Mouse (Mus musculus) heart, embryonic 13.5 days (tissue): ENCODE measurements at regions not wholly inside any gene's neighbourhood (a gene's known extent, or its start where the extent isn't known, plus 50 kb on each side); places are given as distances from the start of the nearest gene placed in this dataset.
"Not testable (repeated sequence)": the region's sequence is repeated elsewhere in the genome, so short reads cannot be mapped to it uniquely, and the experiment has no call there.

Experiments
- ATAC-seq: fragments of 200-750 bp; cut with Nextera tagmentation; 2 replicates; pipeline ENCODE4 v1.8.0; 2017; ENCODE audit warnings: moderate TSS enrichment; ENCODE audit not compliant: insufficient number of reproducible peaks, low FRiP score, low TSS enrichment; ENCODE audit errors: extremely low read depth
- H3K27ac ChIP-seq: fragments of 300-500 bp; sonication (generic); replicated peaks from 2 replicates; pipeline ENCODE4 v1.5.1; 2015; ENCODE audit warnings: moderate library complexity, mild to moderate bottlenecking, inconsistent platforms
- H3K27me3 ChIP-seq: fragments of 300-500 bp; sonication (generic); replicated peaks from 2 replicates; pipeline ENCODE4 v1.6.1; 2015; ENCODE audit warnings: mild to moderate bottlenecking, inconsistent platforms
- H3K36me3 ChIP-seq: fragments of 300-500 bp; sonication (generic); 2 replicates; pipeline ENCODE4 v1.6.1; 2015; ENCODE audit warnings: mild to moderate bottlenecking, inconsistent platforms
- H3K4me1 ChIP-seq: fragments of 300-500 bp; sonication (generic); 2 replicates; pipeline ENCODE4 v1.6.1; 2015; ENCODE audit warnings: inconsistent platforms
- H3K4me2 ChIP-seq: fragments of 300-500 bp; sonication (generic); 2 replicates; pipeline ENCODE4 v1.6.1; 2015; ENCODE audit warnings: inconsistent platforms, mild to moderate bottlenecking, moderate library complexity
- H3K4me3 ChIP-seq: fragments of 300-500 bp; sonication (generic); 2 replicates; pipeline ENCODE4 v1.5.1; 2015; ENCODE audit warnings: moderate library complexity, mild to moderate bottlenecking, inconsistent platforms
- H3K9ac ChIP-seq: fragments of 300-500 bp; sonication (generic); 2 replicates; pipeline ENCODE4 v1.6.1; 2015; ENCODE audit warnings: inconsistent platforms, mild to moderate bottlenecking, moderate library complexity
- H3K9me3 ChIP-seq: fragments of 300-500 bp; sonication (generic); 2 replicates; pipeline ENCODE4 v1.6.1; 2016; ENCODE audit warnings: inconsistent platforms
- WGBS: fragments of 180-500 bp; shearing (Covaris S2); methylation state at CpG from one replicate; pipeline ENCODE4 v1.1.7; 2015; ENCODE audit warnings: mixed read lengths; 5-methylcytosine and 5-hydroxymethylcytosine counted together

DNA sequence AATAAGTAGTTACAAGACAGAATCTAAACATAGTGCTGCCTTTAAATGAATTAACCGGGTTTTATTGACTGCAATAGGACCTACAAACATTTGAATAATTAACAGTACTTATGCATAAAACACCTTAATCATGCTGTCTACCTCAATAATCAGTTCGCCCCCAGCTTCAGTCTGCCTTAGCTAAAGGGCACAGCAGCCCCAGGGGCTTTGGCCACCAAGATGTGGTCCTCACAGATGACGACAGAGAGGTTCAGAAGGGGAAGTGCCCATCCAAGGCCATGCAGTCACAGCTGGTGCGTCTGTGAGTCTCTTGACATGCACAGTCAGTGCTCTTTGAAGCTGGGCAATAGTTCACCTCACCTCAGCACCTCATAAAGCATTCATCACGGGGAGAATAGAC is 452.8 kb upstream of the Jmjd1c start:
- H3K4me2 ChIP-seq, result no peak overlapping the region
- 71% methylated on average over 5 of the region's 5 CpGs for WGBS
- H3K4me1 ChIP-seq, result peaks cover 8% of the 10 kb centered on the region; the same call in 1 of the 2 replicates
- H3K4me3 ChIP-seq, result no peak overlapping the region
- H3K9me3 ChIP-seq, result no peaks in the 10 kb centered on the region
- no peak overlapping the region for H3K9ac ChIP-seq
- no peak for ATAC-seq
- no peaks in the 10 kb centered on the region for H3K36me3 ChIP-seq
- H3K27me3 ChIP-seq, result no peaks in the 10 kb centered on the region; the same call in 1 of the 2 replicates
- H3K27ac ChIP-seq, result no peak overlapping the region

DNA sequence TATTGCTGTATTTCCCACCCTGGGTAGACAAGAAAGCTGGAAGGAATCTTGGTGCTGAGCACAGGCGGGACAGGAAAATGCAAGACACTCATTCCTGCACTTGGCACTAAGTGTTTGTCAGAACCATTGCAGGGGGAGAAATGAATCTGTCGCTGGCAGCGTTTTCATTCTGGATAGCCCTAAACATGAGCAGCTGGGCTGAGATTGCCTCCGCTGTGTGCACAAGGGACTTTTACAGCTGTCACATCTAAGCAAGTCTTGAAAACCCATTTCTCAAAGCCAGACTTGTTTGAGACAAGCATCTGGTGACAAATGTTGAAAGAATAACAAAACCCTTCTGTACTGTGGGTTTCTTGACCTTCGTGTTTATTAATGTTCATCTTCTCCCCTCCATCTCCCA is 438.4 kb upstream of the Jmjd1c start:
- no peak overlapping the region for H3K27ac ChIP-seq
- 0 out of 2 replicates have a peak, but pooled peaks cover 8% of the 10 kb centered on the region for H3K9me3 ChIP-seq
- no peak overlapping the region for H3K4me2 ChIP-seq
- no peak overlapping the region for H3K9ac ChIP-seq
- no peaks in the 10 kb centered on the region for H3K36me3 ChIP-seq
- no peaks in the 10 kb centered on the region for H3K4me1 ChIP-seq
- WGBS, result 79% methylated on average over 5 of the region's 5 CpGs
- no peaks in the 10 kb centered on the region for H3K27me3 ChIP-seq
- ATAC-seq, result no peak
- no peak overlapping the region for H3K4me3 ChIP-seq

DNA sequence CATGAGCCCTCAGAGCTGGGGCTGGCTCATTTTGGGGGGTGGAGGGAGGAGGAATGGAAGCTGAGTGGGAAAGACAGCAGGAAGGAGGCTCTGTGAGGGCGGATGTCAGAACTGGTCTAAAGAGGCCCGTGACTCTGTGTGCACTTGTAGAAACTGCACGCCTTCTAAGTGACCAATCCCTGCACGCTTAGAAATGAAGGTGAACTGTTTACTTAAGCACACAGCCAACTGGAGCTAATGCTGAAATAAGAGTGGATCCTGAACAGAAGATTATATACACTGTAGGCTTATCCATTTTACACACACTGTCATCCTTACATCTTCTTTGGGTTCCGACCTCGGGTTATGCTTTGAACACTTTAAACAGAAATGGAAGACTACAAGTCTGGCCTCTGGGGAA is 412.8 kb upstream of the Jmjd1c start:
- ATAC-seq, result no peak

DNA sequence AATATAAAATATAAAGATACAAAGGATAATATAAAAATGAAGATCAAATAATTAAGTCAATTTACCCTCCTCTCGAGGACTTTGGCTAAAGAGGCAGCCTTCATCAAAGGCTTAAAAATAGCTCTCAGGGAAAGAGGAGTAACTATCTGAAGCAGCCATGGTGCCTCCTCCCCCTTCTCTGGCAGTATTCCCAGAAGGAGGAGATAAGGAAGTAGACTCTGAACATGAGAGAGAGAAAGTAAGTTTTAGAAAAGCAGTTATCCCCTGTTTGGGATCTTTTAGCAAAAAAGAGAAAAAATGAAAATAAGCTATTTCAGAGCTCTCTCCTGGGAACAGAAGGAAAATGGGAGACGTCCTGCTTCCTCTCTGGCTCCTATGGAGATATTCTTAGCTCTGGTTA is 406.7 kb upstream of the Jmjd1c start:
- WGBS, result 30% methylated on average over 2 of the region's 2 CpGs
- not testable (repeated sequence) for ATAC-seq, H3K4me1 ChIP-seq, H3K27ac ChIP-seq, H3K9ac ChIP-seq, H3K27me3 ChIP-seq, H3K4me3 ChIP-seq, H3K36me3 ChIP-seq, H3K4me2 ChIP-seq
- peaks cover 40% of the 10 kb centered on the region for H3K9me3 ChIP-seq

More for the DNA sequence above, 412.8 kb upstream of the Jmjd1c start:
- 71% methylated on average over 6 of the region's 6 CpGs for WGBS
- Histone ChIP-seq H3K36me3 (no peaks in the 10 kb centered on the region), H3K27ac (no peak overlapping the region), H3K4me3 (no peak overlapping the region), H3K9me3 (peaks cover 16% of the 10 kb centered on the region), H3K9ac (no peak overlapping the region), H3K4me2 (no peak overlapping the region), H3K4me1 (no peaks in the 10 kb centered on the region), H3K27me3 (no peaks in the 10 kb centered on the region)

DNA sequence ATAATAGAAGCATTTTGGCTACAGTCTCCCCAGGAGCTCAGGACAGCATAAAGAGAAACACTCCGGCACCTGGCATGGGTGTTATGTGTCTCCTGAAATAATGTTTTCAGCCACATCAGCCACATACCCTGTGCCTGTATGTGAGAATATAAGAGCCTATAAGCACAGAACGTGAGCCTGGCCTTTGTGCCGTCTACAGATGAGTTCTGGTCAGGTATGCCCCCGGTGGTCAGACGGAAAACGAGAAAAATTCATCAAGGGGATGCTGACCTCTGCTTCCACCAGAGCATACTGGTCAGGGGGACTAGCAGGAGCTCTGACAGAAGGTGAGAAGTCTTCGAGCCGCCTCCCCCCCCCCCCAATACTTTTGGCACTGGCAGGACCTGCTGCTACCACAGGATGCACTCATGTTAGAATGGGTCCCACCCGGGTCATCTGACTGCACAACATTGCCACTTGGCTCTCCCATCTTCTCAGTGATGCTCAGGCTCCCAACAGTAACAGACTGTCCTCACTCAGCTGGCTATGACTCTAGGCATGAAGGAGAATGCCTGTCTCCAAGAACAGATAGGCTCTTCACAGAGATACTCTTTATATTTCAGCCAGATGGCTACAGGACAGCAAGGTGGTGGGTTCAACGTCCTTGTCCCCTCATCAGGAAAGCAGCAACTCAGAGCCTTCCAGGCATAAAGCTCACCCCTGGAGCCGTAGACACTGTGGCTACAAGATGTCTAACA is 401.2 kb upstream of the Jmjd1c start:
- WGBS, result 76% methylated on average over 11 of the region's 11 CpGs
- H3K4me3 ChIP-seq, result no peak overlapping the region
- no peaks in the 10 kb centered on the region for H3K27me3 ChIP-seq
- H3K4me1 ChIP-seq, result no peaks in the 10 kb centered on the region
- H3K9ac ChIP-seq, result no peak overlapping the region
- ATAC-seq, result no peak
- H3K9me3 ChIP-seq, result peaks cover 12% of the 10 kb centered on the region; the same call in 1 of the 2 replicates
- H3K4me2 ChIP-seq, result no peak overlapping the region
- no peak overlapping the region for H3K27ac ChIP-seq
- no peaks in the 10 kb centered on the region for H3K36me3 ChIP-seq

DNA sequence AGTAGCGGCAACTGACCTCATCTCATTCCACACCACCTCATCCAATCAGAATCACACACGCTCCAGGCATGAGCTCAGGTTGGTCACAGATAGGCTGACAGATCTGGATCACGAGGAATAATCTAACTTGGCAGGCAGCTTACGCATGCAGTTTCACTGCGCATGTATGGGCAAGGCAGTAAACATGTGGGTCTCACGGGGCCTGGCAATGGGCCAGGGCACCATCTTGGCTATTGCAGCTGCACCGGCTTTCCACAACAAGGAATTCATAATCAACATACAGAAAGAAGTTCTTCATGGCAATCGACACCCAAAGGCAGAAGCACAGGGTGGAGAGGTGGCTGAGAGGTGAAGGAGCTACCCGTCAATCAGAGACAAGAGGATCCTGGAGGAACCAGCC is 381.0 kb upstream of the Jmjd1c start:
- H3K4me1 ChIP-seq, H3K36me3 ChIP-seq, H3K27ac ChIP-seq, H3K9ac ChIP-seq, H3K27me3 ChIP-seq, H3K4me2 ChIP-seq, ATAC-seq, H3K4me3 ChIP-seq: not testable (repeated sequence)
- WGBS, result 85% methylated on average over 9 of the region's 9 CpGs
- H3K9me3 ChIP-seq, result peaks cover 16% of the 10 kb centered on the region

DNA sequence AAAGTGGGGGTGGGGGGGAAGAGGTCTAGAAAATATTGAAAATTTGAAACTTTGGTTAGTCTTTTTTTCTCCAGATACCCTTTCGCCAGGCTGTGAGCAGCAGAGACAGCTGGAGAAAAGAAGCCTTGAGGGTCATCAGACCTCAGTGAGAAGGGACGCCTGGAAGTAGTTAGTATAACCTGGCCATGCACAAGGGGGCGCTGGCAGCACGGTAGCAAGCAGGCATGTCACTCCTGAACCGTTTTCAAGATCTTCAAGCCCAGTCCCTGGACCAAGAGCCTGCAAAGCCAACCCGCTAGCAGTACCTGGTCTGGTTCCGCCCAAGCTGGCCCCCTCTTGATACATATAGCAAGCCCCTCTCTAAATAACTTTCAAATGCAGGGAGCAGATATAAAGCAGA is 378.0 kb upstream of the Jmjd1c start:
- no peak for ATAC-seq
- Histone ChIP-seq H3K27ac (no peak overlapping the region), H3K4me2 (no peak overlapping the region), H3K27me3 (no peaks in the 10 kb centered on the region), H3K4me3 (no peak overlapping the region), H3K36me3 (no peaks in the 10 kb centered on the region), H3K9ac (no peak overlapping the region), H3K4me1 (no peaks in the 10 kb centered on the region), H3K9me3 (peaks cover 25% of the 10 kb centered on the region; the same call in 1 of the 2 replicates)
- WGBS, result 72% methylated on average over 7 of the region's 7 CpGs

DNA sequence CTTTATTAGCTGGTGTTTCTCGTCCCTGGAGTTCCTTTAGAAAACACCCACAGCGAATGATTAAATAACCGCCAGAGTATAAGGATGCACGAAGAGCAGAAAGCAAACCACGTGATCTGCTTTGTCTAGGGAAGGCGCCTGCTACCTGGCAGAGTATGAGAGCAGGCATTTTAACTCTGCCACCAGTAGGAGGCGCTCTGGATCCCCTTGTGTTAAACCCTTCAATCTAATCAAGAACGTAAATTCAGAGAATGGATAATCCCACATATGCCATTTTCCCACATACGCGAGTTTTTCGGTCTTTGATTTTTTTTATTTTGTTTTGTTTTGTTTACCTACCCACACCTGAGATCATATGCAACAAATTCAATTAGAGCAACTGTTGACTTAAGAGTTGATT is 376.1 kb upstream of the Jmjd1c start:
- peaks cover 25% of the 10 kb centered on the region; the same call in 1 of the 2 replicates for H3K9me3 ChIP-seq
- no peak overlapping the region for H3K27ac ChIP-seq
- WGBS, result 84% methylated on average over 11 of the region's 11 CpGs
- H3K9ac ChIP-seq, result no peak overlapping the region
- no peak for ATAC-seq
- H3K4me1 ChIP-seq, result no peaks in the 10 kb centered on the region
- H3K4me2 ChIP-seq, result no peak overlapping the region
- H3K4me3 ChIP-seq, result no peak overlapping the region
- H3K36me3 ChIP-seq, result no peaks in the 10 kb centered on the region
- H3K27me3 ChIP-seq, result no peaks in the 10 kb centered on the region

DNA sequence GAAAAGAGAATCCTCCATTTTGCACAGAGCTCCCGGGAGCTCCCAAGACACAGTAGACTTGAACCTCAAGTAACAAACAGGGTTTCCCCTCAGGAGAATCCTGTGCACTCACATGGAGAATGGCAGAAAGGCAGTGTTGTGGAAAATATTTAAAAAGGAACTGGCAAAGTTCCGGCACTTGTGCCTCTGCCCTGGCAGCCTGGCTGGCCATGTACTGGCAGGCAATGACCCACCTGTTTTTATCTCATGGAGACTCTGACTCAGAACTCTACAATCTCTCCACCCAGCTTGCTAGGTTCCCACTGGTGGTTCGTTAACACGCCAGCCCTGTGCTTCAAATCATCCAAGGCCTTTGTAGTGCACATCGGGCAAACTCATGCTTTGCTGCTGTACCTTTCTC is 362.3 kb upstream of the Jmjd1c start:
- peaks cover 10% of the 10 kb centered on the region for H3K9me3 ChIP-seq
- H3K27me3 ChIP-seq, result no peaks in the 10 kb centered on the region
- H3K36me3 ChIP-seq, result no peaks in the 10 kb centered on the region
- ATAC-seq, result no peak
- 80% methylated on average over 5 of the region's 5 CpGs for WGBS
- H3K4me1 ChIP-seq, result no peaks in the 10 kb centered on the region
- H3K4me3 ChIP-seq, result no peak overlapping the region
- H3K4me2 ChIP-seq, result no peak overlapping the region
- H3K27ac ChIP-seq, result no peak overlapping the region
- H3K9ac ChIP-seq, result no peak overlapping the region

DNA sequence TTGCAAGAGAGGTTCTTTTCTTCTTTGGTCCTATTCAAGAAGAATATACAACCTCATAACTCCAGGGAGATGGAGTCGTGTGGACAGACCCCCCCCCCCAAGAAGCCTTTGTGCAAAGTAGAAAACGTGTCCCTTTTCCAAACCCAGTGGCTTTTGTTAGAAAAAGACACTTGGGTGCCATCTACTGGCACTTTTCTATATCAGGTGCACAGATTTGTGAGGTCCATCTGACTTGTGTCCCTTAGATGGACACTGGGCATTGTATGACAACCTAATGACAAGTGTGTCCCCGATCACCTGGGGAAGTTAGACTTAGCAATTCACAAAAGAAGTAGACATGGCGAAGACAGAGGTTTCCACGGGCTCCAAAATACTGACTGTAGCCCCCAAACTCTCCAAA is 361.1 kb upstream of the Jmjd1c start:
- Histone ChIP-seq H3K36me3 (no peaks in the 10 kb centered on the region), H3K4me2 (no peak overlapping the region), H3K9ac (no peak overlapping the region), H3K9me3 (peaks cover 5% of the 10 kb centered on the region), H3K4me3 (no peak overlapping the region), H3K4me1 (no peaks in the 10 kb centered on the region), H3K27ac (no peak overlapping the region), H3K27me3 (no peaks in the 10 kb centered on the region)
- 61% methylated on average over 5 of the region's 5 CpGs for WGBS
- ATAC-seq, result no peak

DNA sequence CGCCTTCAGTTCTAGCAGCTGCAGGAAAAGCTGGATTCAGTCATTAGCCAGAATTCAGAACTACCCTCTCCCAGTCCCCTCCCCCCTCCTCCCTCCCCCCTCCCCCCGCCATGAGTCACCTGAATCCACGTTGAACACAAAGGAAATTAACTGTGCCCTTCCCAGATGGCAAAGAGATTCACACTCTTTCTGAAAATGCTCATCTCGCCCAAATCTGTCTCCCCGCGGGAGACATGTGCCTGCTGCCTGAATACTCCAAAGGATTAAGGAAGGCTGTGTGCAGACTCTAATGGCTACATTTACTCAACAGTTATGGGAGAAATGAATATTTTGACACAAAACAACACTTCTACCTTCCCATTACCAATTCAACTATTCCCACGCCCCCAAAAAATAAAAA is 356.9 kb upstream of the Jmjd1c start:
- 64% methylated on average over 7 of the region's 7 CpGs for WGBS

DNA sequence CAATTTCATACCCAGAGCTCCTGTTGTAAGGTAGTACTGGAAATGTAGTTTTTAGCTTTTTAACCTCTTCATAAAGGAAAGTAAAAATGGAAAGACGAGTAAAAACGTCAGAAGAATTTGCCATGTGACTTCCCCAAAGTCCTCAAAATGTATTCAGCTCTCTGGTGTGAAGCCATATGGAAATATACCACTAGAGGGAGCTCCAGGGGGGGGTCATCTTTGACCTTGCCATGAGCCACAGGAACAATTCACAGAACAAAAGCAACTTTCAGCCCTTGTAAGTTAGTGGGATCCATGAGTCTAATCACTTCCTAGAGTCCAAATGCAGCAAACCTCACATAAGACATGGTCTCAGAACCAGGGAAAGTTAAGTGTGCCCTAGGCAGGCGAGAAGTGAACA is 354.1 kb upstream of the Jmjd1c start:
- Histone ChIP-seq H3K9ac (no peak overlapping the region), H3K27me3 (no peaks in the 10 kb centered on the region), H3K27ac (no peak overlapping the region), H3K36me3 (no peaks in the 10 kb centered on the region), H3K9me3 (no peaks in the 10 kb centered on the region), H3K4me1 (no peaks in the 10 kb centered on the region), H3K4me2 (no peak overlapping the region), H3K4me3 (no peak overlapping the region)
- WGBS, result 49% methylated on average over 3 of the region's 3 CpGs
- no peak for ATAC-seq

More for the DNA sequence above, 356.9 kb upstream of the Jmjd1c start:
- H3K4me2 ChIP-seq, result no peak overlapping the region
- H3K27me3 ChIP-seq, result no peaks in the 10 kb centered on the region
- no peaks in the 10 kb centered on the region for H3K36me3 ChIP-seq
- no peak for ATAC-seq
- no peak overlapping the region for H3K9ac ChIP-seq
- H3K27ac ChIP-seq, result no peak overlapping the region
- H3K4me3 ChIP-seq, result no peak overlapping the region
- no peaks in the 10 kb centered on the region for H3K4me1 ChIP-seq
- H3K9me3 ChIP-seq, result no peaks in the 10 kb centered on the region
